Comparison of ENCODE assay signal across 8 mouse cellular contexts in the genomic region with DNA sequence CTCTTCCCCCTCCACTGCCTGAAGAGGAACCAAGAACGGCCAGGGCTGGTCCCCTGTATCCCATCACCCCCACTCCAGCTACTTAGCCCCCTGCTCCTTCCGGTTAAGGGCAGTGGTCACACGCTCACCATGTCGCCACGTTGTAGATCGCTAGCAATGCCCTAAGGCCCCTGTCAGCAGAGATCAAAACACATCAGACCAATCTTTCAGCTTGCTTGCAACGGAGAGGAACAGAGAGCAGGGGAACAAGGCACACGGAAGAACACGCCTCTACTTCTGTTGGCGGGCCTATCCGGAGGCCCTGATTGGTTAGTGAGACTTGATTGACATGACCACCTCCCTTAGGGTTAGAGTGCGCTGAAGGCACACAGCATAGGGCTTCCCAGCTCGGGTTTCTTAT. TPM values are rescaled to one million over a fixed set of nuclear protein-coding genes. Genes with fewer than 3 reads are reported as not detected.
DNase-seq lines count a peak whose midpoint lies in the region; ATAC-seq lines count a peak whose summit lies in the region.
"Not testable (repeated sequence)": the region's sequence is repeated elsewhere in the genome, so short reads cannot be mapped to it uniquely, and the experiment has no call there.

Gene Gm3604 (minus strand): TSS at position 226 of the 400 bp plus-strand sequence.

- H3K27me3 ChIP-seq in embryonic facial prominence, embryonic 13.5 days, result not testable (repeated sequence)

- peak within 1 kb of the TSS; percentile 52 for H3K4me2 ChIP-seq in embryonic facial prominence, embryonic 13.5 days

- H3K4me1 ChIP-seq in embryonic facial prominence, embryonic 13.5 days, result not testable (repeated sequence)

- DNase-seq in adrenal gland, adult 8-10 months, result peak; percentile 37
- peak; percentile 57 for DNase-seq in heart, adult 8-10 months (ENCODE audit: low spot score)
- peak; percentile 51 for DNase-seq in kidney, adult 18-20 months
- DNase-seq in left cerebral cortex, postnatal 36 days (ENCODE audit: low spot score in 2 of 2), result peak; percentile 6 to 9
- peak; percentile 12 for DNase-seq in right cerebral cortex, postnatal 14 days
- DNase-seq in urinary bladder, postnatal 25 days (ENCODE audit: low spot score), result peak; percentile 38

- peak within 1 kb of the TSS; percentile 63 for H3K9ac ChIP-seq in embryonic facial prominence, embryonic 13.5 days

- peak within 1 kb of the TSS; percentile 47 for H3K4me3 ChIP-seq in embryonic facial prominence, embryonic 13.5 days

- not testable (repeated sequence) for H3K36me3 ChIP-seq in embryonic facial prominence, embryonic 13.5 days

- peaks cover 14% of the 10 kb centered on the region; the same call in 1 of the 2 replicates for H3K9me3 ChIP-seq in embryonic facial prominence, embryonic 13.5 days

- 8% methylated on average over 13 of the region's 13 CpGs for WGBS in embryonic facial prominence, embryonic 13.5 days

- not testable (repeated sequence) for H3K27ac ChIP-seq in embryonic facial prominence, embryonic 13.5 days

- intact Hi-C loops in left cerebral cortex, postnatal 36 days (cut with DNase I), result not testable (repeated sequence)

- not testable (repeated sequence) for ATAC-seq in embryonic facial prominence, embryonic 13.5 days (ENCODE audit: insufficient number of reproducible peaks, insufficient read depth, low FRiP score, low TSS enrichment, low read depth)
- peak; percentile 88 for ATAC-seq in megakaryocyte progenitor cell, adult 5-6 weeks (replicated peaks; ENCODE audit: poor library complexity)

RNA-seq across cellular contexts. Expression of gene Gm3604, which starts in this region (rescaled TPM):
- 1 to 10 TPM in 3 of 4 experiments, under 1 TPM in 1; 0.73 to 1.6 (median 1.1) TPM for total RNA-seq in adrenal gland, adult 8-10 months (2022)
- polyA plus RNA-seq in embryonic facial prominence, embryonic 13.5 days (2015; fragmentation: Nextera tagmentation; extraction: Ambion mirVana), result 3.7 and 4.6 TPM in 2 replicates
- total RNA-seq in heart, adult 8-10 months (2022), result under 1 TPM; 0.37 to 0.68 (median 0.56) TPM
- total RNA-seq in left cerebral cortex, postnatal 36 days (2021), result 1 to 10 TPM; 1.2 to 1.4 TPM
- total RNA-seq in megakaryocyte progenitor cell, adult 5-6 weeks (2015), result 14.9 and 17.4 TPM in 2 replicates
- 8.3 and 11.7 TPM in 2 replicates for total RNA-seq in megakaryocyte progenitor cell, adult 5-6 weeks (2017)

Comparison
In these comparisons a context has a peak if more than half of its experiments do, and no peak if none do; other contexts are left out.
1. Peak in DNase-seq in heart, adult 8-10 months; RNA of the gene not detected or under 1 TPM.